Mouse (Mus musculus) stomach, embryonic 14.5 days (tissue): ENCODE measurements around the gene Mgat4a. TPM values are rescaled to one million over a fixed set of nuclear protein-coding genes. Genes with fewer than 3 reads are reported as not detected.

Experiments
- ATAC-seq: fragments of 200-750 bp; cut with Nextera tagmentation; 2 replicates; pipeline ENCODE4 v1.8.0; 2017; ENCODE audit warnings: low read depth, moderate TSS enrichment; ENCODE audit not compliant: insufficient number of reproducible peaks, insufficient read depth, low FRiP score
- H3K27ac ChIP-seq: fragments of 300-500 bp; sonication (generic); 2 replicates; pipeline ENCODE4 v1.5.1; 2014; ENCODE audit warnings: mild to moderate bottlenecking, low read length, moderate library complexity, mixed read lengths
- H3K27me3 ChIP-seq: fragments of 300-500 bp; sonication (generic); 2 replicates; pipeline ENCODE4 v1.6.1; 2014; ENCODE audit warnings: low read length, control low read depth, mixed read lengths; ENCODE audit not compliant: control insufficient read depth, insufficient read depth
- H3K36me3 ChIP-seq: fragments of 300-500 bp; sonication (generic); 2 replicates; pipeline ENCODE4 v1.6.1; 2014; ENCODE audit warnings: mild to moderate bottlenecking, control low read depth, low read length, moderate library complexity, mixed read lengths; ENCODE audit not compliant: control insufficient read depth, insufficient read depth
- H3K4me1 ChIP-seq: fragments of 300-500 bp; sonication (generic); 2 replicates; pipeline ENCODE4 v1.6.1; 2014; ENCODE audit warnings: low read length, control low read depth, mixed read lengths; ENCODE audit not compliant: control insufficient read depth, insufficient read depth
- H3K4me2 ChIP-seq: fragments of 300-500 bp; sonication (generic); replicated peaks from 2 replicates; pipeline ENCODE4 v1.6.1; 2014; ENCODE audit warnings: low read depth, low read length, control low read depth
- H3K4me3 ChIP-seq: fragments of 300-500 bp; sonication (generic); 2 replicates; pipeline ENCODE4 v1.5.1; 2014; ENCODE audit warnings: low read depth, low read length, control low read depth
- H3K9ac ChIP-seq: fragments of 300-500 bp; sonication (generic); replicated peaks from 2 replicates; pipeline ENCODE4 v1.6.1; 2014; ENCODE audit warnings: low read depth, mild to moderate bottlenecking, control low read depth, low read length, moderate library complexity, mixed read lengths
- H3K9me3 ChIP-seq: fragments of 300-500 bp; sonication (generic); 2 replicates; pipeline ENCODE4 v1.6.1; 2016; ENCODE audit warnings: low read depth, low read length, control low read depth; ENCODE audit not compliant: control insufficient read depth
- WGBS: fragments of 180-500 bp; shearing (Covaris S2); extraction: QIAGEN DNeasy Blood & Tissue Kit; methylation state at CpG from one replicate; pipeline ENCODE4 v1.1.7; 2014; 5-methylcytosine and 5-hydroxymethylcytosine counted together
- polyA plus RNA-seq: library from polyadenylated mRNA; unstranded; fragments of >200 nt; fragmentation: Nextera tagmentation; extraction: Ambion mirVana; gene quantifications from 2 replicates; pipeline ENCODE4 v1.2.1, GENCODE M21; 2014

Mgat4a gene
- polyA plus RNA-seq, 1 experiment from 2014 or later = 16.4 TPM

- 59% methylated on average over 4 of the region's 4 CpGs for WGBS
Measured at GRCm38 (mm10) chr1:37401687-37402086, 139.1 kb downstream of the Mgat4a start.

GRCm38 (mm10) chr1:37399734-37400133 lies 141.1 kb downstream of the Mgat4a start:
- no peak overlapping the region for H3K4me2 ChIP-seq
- H3K9me3 ChIP-seq = no peaks in the 10 kb centered on the region

More at GRCm38 (mm10) chr1:37401687-37402086, 139.1 kb downstream of the Mgat4a start:
- no peak overlapping the region for H3K9ac ChIP-seq
- ATAC-seq = no peak
- H3K27ac ChIP-seq = no peak overlapping the region
- H3K27me3 ChIP-seq = no peaks in the 10 kb centered on the region
- no peak overlapping the region for H3K4me2 ChIP-seq
- no peak overlapping the region for H3K4me3 ChIP-seq
- H3K36me3 ChIP-seq = 0 out of 2 replicates have a peak, but pooled peaks cover 2% of the 10 kb centered on the region
- no peaks in the 10 kb centered on the region for H3K9me3 ChIP-seq
- peaks cover 15% of the 10 kb centered on the region; the same call in 1 of the 2 replicates for H3K4me1 ChIP-seq

GRCm38 (mm10) chr1:37398961-37399360 lies 141.9 kb downstream of the Mgat4a start:
- ATAC-seq = peak; percentile 90

More at GRCm38 (mm10) chr1:37399734-37400133, 141.1 kb downstream of the Mgat4a start:
- Histone ChIP-seq H3K4me3 (no peak overlapping the region), H3K27me3 (no peaks in the 10 kb centered on the region), H3K36me3 (peaks cover 5% of the 10 kb centered on the region; the same call in 1 of the 2 replicates), H3K4me1 (peaks cover 15% of the 10 kb centered on the region; the same call in 1 of the 2 replicates), H3K27ac (peak overlapping the region; percentile 44; the same call in 1 of the 2 replicates), H3K9ac (no peak overlapping the region)
- ATAC-seq = no peak
- WGBS = 47% methylated on average over 8 of the region's 8 CpGs

GRCm38 (mm10) chr1:37396481-37396880 lies 144.3 kb downstream of the Mgat4a start:
- H3K4me2 ChIP-seq = no peak overlapping the region
- no peak overlapping the region for H3K27ac ChIP-seq
- H3K36me3 ChIP-seq = peaks cover 9% of the 10 kb centered on the region
- H3K9ac ChIP-seq = no peak overlapping the region
- peaks cover 15% of the 10 kb centered on the region; the same call in 1 of the 2 replicates for H3K4me1 ChIP-seq
- H3K27me3 ChIP-seq = no peaks in the 10 kb centered on the region
- H3K9me3 ChIP-seq = no peaks in the 10 kb centered on the region
- no peak for ATAC-seq
- no peak overlapping the region for H3K4me3 ChIP-seq
- 80% methylated on average over 1 of the region's 1 CpGs for WGBS

More at GRCm38 (mm10) chr1:37398961-37399360, 141.9 kb downstream of the Mgat4a start:
- no peaks in the 10 kb centered on the region for H3K27me3 ChIP-seq
- H3K4me3 ChIP-seq = no peak overlapping the region
- peaks cover 8% of the 10 kb centered on the region for H3K36me3 ChIP-seq
- peak overlapping the region; percentile 61; the same call in 1 of the 2 replicates for H3K27ac ChIP-seq
- no peak overlapping the region for H3K9ac ChIP-seq
- H3K4me1 ChIP-seq = peaks cover 15% of the 10 kb centered on the region; the same call in 1 of the 2 replicates
- WGBS = 14% methylated on average over 3 of the region's 3 CpGs
- no peak overlapping the region for H3K4me2 ChIP-seq
- H3K9me3 ChIP-seq = no peaks in the 10 kb centered on the region

GRCm38 (mm10) chr1:37393174-37393573 lies 147.6 kb downstream of the Mgat4a start:
- no peaks in the 10 kb centered on the region for H3K27me3 ChIP-seq
- H3K9me3 ChIP-seq = no peaks in the 10 kb centered on the region
- no peak overlapping the region for H3K4me3 ChIP-seq
- H3K27ac ChIP-seq = no peak overlapping the region
- no peak for ATAC-seq
- H3K36me3 ChIP-seq = peaks cover 9% of the 10 kb centered on the region
- WGBS = 82% methylated on average over 5 of the region's 5 CpGs
- H3K4me2 ChIP-seq = no peak overlapping the region
- no peak overlapping the region for H3K9ac ChIP-seq
- peaks cover 3% of the 10 kb centered on the region; the same call in 1 of the 2 replicates for H3K4me1 ChIP-seq

Other genes starting within 250 kb of the Mgat4a start
- 19.5 and 20.8 TPM in 2 replicates for gene Inpp4a, start 241.2 kb downstream of the Mgat4a start, polyA plus RNA-seq
- 45.7 and 48.3 TPM in 2 replicates for gene Coa5, start 110.9 kb downstream of the Mgat4a start, polyA plus RNA-seq
- gene Unc50, start 110.9 kb downstream of the Mgat4a start, polyA plus RNA-seq = 139 and 151 TPM in 2 replicates
- 6.6 and 8.0 TPM in 2 replicates for gene 2010300C02Rik, start 179.1 kb upstream of the Mgat4a start, polyA plus RNA-seq